Mouse (Mus musculus) megakaryocyte-erythroid progenitor cell, adult 5-6 weeks (primary cell): ENCODE measurements at regions not wholly inside any gene's neighbourhood (a gene's known extent, or its start where the extent isn't known, plus 50 kb on each side); places are given as distances from the start of the nearest gene placed in this dataset.

Experiments
- ATAC-seq: replicated peaks from 2 replicates; pipeline ENCODE4 v1.8.0; 2016; ENCODE audit warnings: mild to moderate bottlenecking, inconsistent platforms; ENCODE audit not compliant: severe bottlenecking, poor library complexity, low FRiP score, low TSS enrichment

DNA sequence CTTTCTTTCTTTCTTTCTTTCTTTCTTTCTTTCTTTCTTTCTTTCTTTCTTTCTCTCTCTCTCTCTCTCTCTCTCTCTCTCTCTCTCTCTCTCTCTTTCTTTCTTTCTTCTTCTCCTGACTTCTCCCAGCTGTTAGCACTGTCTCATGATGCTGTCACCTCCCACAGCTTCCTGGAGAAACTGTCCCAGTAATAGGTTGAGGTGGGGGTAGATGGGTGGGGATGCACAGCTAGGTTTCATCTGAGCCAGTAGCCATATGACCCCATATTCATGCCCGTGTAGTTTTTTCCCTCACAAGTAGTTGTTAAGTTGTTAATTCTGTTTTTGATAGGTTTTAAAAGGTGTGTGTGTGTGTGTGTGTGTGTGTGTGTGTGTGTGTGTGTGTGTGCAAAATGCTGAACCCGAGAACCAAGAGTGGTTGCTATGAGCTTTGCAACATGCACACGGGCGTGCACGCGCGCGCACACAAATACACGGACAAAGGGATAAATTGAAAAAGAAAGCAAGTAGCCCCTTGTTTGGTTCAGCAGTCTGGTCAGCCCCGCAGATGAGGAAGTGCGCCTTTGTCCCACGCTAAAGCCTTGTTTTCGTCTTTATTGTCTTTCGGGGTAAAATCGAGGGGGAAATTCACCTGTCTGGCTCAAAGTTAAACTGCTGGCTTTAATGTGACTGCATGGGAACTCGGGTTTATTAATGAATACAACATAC, 224.4 kb downstream of the Ndfip2 start:
- ATAC-seq: peak; percentile 53

DNA sequence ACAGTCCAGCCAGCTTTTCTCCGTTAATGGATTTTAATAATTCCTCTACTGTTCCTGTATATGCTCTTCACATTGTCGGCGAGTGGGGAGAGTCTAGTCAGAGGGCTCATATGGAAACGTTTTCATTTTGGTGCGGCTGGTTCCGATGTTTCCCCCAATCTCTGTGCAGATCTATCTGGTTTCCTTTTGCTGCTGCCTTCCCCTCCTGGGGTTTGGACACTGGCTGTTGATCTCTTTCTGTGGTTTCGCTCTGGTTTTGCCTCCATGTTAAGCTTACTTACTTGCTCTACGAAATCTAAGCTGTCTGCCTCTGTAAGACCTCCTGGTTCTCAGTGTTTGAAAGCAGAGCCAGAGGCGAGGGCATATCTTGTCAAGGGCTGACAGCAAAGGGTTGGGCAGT, 221.7 kb downstream of the Ndfip2 start:
- ATAC-seq: peak; percentile 20; the same call in 1 of the 2 replicates

DNA sequence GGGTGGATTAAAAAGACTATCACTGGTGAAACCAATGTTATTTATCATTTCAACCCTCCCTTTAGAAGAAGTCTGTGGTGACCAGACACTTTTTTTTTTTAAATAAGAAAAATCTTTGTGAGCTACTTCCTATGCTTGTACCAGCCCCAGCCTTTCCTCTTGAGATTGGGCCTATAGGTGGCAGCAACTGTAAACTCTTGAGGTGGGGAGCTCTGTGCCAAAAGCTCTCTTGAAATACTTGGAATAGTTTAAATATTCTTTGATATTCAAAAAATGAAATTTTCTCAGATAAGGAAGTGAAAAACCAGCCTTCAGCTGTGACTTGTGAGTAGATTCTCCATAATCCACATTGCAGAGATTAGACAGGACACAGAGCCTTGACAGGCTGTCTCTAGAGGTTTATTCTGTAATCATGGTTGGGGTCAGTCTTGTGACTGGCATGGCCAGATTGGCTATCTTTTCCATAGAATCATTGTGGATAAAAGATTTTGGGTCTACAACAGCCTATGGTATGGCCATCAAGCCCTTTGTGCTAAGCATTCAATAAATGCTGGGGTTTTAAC, 216.7 kb downstream of the Ndfip2 start:
- no peak for ATAC-seq

DNA sequence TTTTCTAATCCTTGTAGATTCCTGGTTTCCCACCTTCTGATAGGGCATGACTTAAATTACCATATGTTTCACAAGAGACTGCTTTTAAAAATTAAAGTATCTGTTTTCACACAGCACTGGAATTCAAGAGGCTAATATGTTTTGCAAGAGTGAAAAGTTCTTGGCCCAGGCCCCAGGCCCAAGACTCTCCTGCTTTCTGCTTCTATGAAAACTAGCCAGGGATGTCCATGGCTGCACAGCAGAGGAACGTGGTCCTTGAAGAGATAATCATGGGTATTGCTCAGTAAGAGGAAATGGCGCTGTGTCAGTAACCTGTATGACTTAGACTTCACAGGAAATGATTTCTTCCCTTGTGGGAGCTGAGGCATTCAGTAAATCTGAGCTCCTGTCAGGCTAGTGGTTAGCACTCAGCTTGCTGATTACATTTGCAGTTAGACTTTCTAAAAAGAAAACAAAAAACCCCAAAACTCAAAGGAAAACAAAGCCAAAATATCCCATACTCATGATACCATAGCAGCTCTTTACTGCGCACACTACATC, 190.6 kb downstream of the Ndfip2 start:
- ATAC-seq: no peak

GRCm38 (mm10) chr14:105447088-105447487, 188.7 kb downstream of the Ndfip2 start:
- ATAC-seq: no peak

DNA sequence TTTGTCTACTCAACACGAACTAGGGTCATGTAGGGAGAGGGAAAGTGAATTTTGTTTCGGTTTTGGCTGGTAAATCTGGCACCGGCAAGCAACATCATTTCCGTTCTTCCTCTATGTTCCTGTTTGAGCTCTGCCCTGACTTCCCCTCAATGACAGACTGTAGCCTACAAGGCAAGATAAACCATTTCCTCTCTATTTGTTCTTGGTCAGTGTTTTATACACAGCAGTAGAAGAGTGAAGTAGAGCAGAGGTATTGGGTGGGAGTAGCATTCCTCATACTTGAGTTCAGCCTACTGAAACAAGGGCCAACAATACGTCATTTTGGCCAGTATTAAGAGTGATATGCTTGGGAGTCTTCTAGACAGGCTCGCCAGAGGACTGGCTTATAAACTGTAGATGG, 177.0 kb downstream of the Ndfip2 start:
- ATAC-seq: no peak

DNA sequence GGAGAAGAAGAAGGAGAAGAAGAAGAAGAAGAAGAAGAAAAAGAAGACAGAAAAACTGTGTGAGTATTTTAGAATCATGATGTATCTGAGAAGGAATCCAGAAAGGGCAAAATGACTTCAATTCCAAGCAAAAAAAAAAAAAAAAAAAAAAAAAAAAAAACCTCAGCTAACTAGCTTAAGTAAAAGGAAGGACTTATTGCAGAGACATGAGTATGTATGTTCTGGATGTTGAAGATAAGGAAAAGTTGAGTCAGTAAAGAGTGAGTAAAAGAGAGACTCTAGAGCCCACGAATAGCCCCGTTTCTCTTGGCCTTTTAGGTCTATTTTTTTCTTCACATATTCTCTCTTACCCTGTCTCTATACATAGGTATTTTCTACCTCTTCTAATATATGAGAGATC, 175.1 kb downstream of the Ndfip2 start:
- no peak for ATAC-seq

DNA sequence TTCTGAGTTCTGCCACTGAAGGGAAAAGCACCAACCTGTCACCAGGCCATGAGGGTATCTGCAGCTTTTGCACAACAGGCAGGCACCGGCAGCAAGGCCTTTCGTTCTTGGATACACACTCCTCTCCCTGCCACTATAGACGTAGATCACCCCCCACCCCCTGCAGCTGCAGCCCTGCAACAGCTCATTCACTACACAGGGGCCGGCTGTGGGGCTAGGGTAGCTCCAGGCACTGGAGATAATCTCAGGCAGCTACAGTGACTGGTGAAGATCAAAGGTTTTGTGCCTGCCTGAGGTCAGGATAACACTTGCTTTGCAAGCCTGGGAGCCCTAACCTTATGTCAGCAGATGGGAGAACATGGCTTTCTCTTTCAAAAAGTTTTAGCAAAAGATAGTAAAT, 174.3 kb downstream of the Ndfip2 start:
- ATAC-seq: no peak

GRCm38 (mm10) chr14:105431584-105431983, 173.2 kb downstream of the Ndfip2 start:
- ATAC-seq: no peak

GRCm38 (mm10) chr14:105429664-105430257, 171.4 kb downstream of the Ndfip2 start:
- ATAC-seq: no peak

DNA sequence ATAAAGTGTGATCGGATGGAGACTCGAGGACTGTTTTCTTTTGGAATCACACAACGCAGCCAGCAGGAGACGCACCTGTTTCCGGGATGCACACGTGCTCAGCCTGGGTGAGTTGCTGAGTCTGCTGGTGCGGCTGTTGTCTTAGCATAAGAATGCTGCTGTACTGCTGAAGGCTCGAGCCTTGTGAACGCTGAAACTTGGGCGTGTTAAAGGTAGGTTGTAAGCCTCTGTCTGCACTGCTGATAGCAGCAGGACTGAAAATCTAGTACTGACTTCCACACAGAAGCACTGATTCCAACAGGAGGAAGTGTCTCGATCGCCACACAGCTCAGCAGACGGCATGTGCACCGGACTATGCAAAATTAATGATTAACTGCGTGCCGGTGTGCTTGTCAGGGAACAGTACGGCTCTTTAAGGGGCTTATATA, 169.1 kb downstream of the Ndfip2 start:
- peak; percentile 61 for ATAC-seq

DNA sequence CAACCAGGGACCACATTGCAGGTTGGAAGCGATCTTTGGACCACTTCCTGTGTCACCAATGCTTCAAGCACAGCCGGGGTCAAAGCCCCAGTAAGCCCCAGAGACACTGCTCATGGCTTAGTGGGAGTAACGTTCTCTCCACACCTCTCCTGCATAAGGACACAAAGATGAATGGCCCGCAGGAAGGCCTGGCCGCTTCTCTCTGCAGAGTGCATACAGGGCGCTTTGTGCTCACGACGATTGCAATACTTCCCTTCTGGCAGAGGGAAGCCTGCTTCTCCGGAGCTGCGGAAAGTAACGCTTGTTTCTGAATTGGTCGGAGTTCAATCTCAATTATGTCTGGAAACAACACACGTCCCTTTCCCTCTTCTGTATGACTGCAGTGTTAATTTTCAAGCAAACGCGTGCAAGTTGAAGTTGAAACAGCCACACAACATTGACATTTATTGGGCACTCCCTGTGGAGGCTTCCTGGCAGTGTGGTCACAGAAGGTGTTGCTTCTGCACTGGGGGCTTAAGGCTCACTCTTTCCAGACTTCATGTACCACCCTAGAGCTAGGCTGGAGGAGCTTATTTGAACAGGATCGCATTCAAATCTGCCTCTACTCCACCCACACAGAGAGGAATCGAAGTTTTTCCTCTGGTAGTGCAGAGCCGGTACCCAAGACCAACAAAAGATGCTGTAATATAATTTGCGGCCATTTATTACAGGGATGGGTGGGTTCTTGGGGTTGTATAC, 168.4 kb downstream of the Ndfip2 start:
- no peak for ATAC-seq

DNA sequence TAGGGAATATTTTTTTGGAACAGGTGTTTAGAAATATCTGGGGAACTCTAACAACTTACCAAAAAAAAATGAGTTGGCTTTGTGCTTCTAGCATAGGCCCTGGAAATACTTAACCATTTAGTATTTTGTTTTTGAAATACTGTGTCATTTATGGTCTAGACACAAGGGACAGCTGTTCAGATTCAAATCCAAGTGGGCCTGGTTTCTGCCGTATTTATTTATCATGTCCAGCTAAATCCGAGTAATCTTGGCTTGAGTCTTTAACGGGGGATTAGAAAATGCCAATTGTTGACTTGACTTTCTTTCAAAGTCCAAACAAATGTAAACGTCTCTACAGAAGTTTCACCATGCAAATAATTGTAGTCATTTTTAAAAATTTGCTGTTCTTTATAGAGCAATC, 159.6 kb downstream of the Ndfip2 start:
- ATAC-seq: no peak

DNA sequence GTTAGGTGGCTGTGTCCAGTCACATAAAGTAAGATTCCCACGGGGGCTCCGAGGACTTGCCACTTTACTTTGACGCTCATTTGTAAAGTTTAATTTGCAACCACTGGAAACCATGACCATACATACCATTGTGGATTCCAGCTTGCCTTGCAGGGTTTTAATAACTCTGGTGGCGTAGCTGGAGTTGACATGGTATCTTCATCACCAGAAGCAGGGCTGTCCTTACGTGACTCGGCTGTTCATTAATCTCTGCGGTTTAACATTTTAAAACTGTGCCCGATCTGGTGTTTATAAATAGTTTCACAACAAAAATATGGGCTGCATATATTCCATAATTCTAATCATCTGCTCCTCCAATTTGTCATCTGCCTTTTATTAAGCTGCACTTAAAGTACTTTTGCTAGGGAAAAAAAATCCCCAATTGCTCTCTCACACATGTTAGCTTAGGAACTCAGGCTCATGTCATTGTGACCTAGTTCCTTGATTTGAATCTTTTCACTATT, 159.1 kb downstream of the Ndfip2 start:
- ATAC-seq: no peak

DNA sequence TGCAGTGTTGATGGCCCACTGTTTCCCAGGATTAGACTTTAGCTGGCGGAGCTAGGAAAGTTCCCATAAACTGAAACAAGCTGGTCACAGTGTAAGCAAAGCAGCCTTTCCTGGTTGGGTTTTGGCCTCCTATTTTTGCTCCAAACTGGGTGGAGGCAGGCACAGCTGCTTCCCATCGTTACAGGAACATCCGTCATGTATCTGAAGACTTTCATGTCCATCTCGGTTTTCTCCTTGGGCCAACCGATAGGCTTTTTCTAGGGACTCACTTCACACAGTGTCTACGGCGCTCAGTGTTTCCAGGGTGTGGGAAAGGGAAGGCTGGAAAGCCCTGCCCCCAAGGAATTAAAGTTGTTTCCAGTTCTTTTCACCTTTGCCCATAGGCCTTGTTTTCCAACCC, 158.6 kb downstream of the Ndfip2 start:
- no peak for ATAC-seq

GRCm38 (mm10) chr14:105404662-105405061, 146.3 kb downstream of the Ndfip2 start:
- ATAC-seq: no peak

- ATAC-seq: no peak
These were observed 145.9 kb downstream of the Ndfip2 start for GRCm38 (mm10) chr14:105404241-105404640.

DNA sequence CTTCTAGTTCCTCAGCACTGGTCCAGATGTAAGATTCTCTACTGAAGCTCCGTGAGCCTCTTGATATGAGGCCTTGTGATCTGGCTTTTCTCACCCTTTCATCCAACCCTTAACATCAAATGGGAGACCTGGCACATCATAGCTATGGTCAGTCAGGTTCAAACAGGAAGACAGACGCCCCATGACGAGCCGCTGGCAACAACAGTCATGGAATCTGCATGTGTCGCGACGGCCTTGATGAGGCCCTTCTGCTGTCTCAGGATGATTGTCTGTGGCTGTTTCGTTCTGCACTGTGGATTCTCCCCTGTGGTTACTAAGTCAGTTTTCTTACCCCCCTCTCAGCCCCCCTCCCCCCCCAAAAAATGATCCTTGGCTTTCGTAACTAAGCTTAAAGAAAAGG, 144.9 kb downstream of the Ndfip2 start:
- no peak for ATAC-seq

GRCm38 (mm10) chr14:105402556-105402955, 144.2 kb downstream of the Ndfip2 start:
- no peak for ATAC-seq

DNA sequence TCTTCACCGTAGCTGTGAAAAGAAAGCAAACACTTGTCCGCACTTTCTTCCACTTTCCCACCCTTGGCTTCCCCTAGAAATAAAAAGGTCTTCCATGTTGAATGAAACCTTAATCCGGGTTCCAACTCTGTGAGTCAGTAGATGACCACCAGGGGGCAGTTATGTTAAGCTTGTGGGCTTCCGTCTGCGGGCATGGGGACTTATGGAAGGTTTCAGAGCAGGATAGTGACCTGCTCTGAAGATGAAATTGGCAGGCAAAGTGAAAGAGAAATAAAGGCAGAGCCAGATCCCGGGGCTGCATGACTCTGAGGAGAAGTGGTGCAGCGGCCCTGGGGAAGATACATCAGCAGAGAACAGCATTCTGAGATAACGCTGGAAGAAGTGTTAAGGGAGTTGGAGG, 139.1 kb downstream of the Ndfip2 start:
- peak; percentile 84 for ATAC-seq
